Mouse (Mus musculus) neural tube, embryonic 11.5 days (tissue): ENCODE measurements around the gene Spock1. TPM values are rescaled to one million over a fixed set of nuclear protein-coding genes. Genes with fewer than 3 reads are reported as not detected.

ENCODE experiments used
- ATAC-seq: fragments of 200-750 bp; cut with Nextera tagmentation; 2 replicates; pipeline ENCODE4 v1.8.0; 2017; ENCODE audit warnings: moderate number of reproducible peaks, mild to moderate bottlenecking, moderate TSS enrichment, moderate library complexity; ENCODE audit not compliant: insufficient read depth, low FRiP score, low TSS enrichment
- DNase-seq: peaks from one replicate; pipeline ENCODE4 v3.0.0-alpha.2; 2015; ENCODE audit warnings: low spot score
- H3K27ac ChIP-seq: fragments of 300-500 bp; sonication (generic); 2 replicates; pipeline ENCODE4 v1.5.1; 2014; ENCODE audit warnings: low read depth, mild to moderate bottlenecking, low read length
- H3K27me3 ChIP-seq: fragments of 300-500 bp; sonication (generic); 2 replicates; pipeline ENCODE4 v1.6.1; 2014; ENCODE audit warnings: mild to moderate bottlenecking, low read length, mixed read lengths; ENCODE audit not compliant: control insufficient read depth, insufficient read depth
- H3K36me3 ChIP-seq: fragments of 300-500 bp; sonication (generic); 2 replicates; pipeline ENCODE4 v1.6.1; 2014; ENCODE audit warnings: mild to moderate bottlenecking, low read length, moderate library complexity, mixed read lengths; ENCODE audit not compliant: control insufficient read depth, insufficient read depth
- H3K4me1 ChIP-seq: fragments of 300-500 bp; sonication (generic); 2 replicates; pipeline ENCODE4 v1.6.1; 2014; ENCODE audit warnings: low read length, mixed read lengths; ENCODE audit not compliant: control insufficient read depth, insufficient read depth
- H3K4me2 ChIP-seq: fragments of 300-500 bp; sonication (generic); 2 replicates; pipeline ENCODE4 v1.6.1; 2014; ENCODE audit warnings: low read depth, mild to moderate bottlenecking, moderate library complexity
- H3K4me3 ChIP-seq: fragments of 300-500 bp; sonication (generic); 2 replicates; pipeline ENCODE4 v1.5.1; 2014; ENCODE audit warnings: low read depth, low read length
- H3K9ac ChIP-seq: fragments of 300-500 bp; sonication (generic); 2 replicates; pipeline ENCODE4 v1.6.1; 2014; ENCODE audit warnings: mild to moderate bottlenecking, low read length
- H3K9me3 ChIP-seq: fragments of 300-500 bp; sonication (generic); 2 replicates; pipeline ENCODE4 v1.6.1; 2016; ENCODE audit warnings: low read length; ENCODE audit not compliant: control insufficient read depth
- WGBS: fragments of 180-500 bp; shearing (Covaris S2); extraction: QIAGEN DNeasy Blood & Tissue Kit; methylation state at CpG from one replicate; pipeline ENCODE4 v1.1.7; 2014; 5-methylcytosine and 5-hydroxymethylcytosine counted together
- polyA plus RNA-seq: library from polyadenylated mRNA; unstranded; fragments of >200 nt; fragmentation: Nextera tagmentation; extraction: Ambion mirVana; gene quantifications from 2 replicates; pipeline ENCODE4 v1.2.1, GENCODE M21; 2014

The Spock1 gene
- polyA plus RNA-seq, 1 experiment from 2014 or later = 23.3 TPM

DNA sequence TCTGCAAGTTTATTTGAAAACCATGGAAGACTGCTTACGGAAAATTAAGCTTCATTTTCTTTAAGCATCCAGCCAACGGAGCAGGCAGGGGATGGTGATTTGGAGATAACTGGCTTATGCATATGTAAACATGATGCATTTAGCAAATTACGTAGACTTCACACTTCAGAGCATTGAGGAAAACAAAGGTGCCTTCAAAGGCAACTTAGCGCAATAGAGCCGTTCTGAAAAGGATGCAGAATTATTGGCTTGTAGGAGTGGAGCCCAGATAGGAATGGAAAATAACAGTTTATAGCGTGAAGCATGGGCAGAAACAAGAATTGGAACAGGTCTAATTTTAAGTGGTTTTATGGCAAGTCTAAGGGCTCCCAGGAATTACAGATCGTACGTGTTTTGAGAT is 448.2 kb downstream of the Spock1 start:
- Histone ChIP-seq H3K4me3 (no peak overlapping the region), H3K4me1 (no peaks in the 10 kb centered on the region), H3K27me3 (no peaks in the 10 kb centered on the region), H3K36me3 (no peaks in the 10 kb centered on the region), H3K4me2 (no peak overlapping the region), H3K27ac (no peak overlapping the region), H3K9ac (no peak overlapping the region), H3K9me3 (no peaks in the 10 kb centered on the region)
- ATAC-seq = no peak
- WGBS = 86% methylated on average over 8 of the region's 8 CpGs
- DNase-seq = no peak

GRCm38 (mm10) chr13:57450189-57450821 is 457.8 kb downstream of the Spock1 start:
- H3K9ac ChIP-seq = no peak overlapping the region
- no peak overlapping the region for H3K4me2 ChIP-seq
- no peak overlapping the region for H3K4me3 ChIP-seq
- H3K9me3 ChIP-seq = no peaks in the 10 kb centered on the region
- no peak overlapping the region for H3K27ac ChIP-seq
- 41% methylated on average over 11 of the region's 11 CpGs for WGBS
- no peaks in the 10 kb centered on the region for H3K27me3 ChIP-seq
- ATAC-seq (no peak), DNase-seq (no peak)
- H3K4me1 ChIP-seq = no peaks in the 10 kb centered on the region
- no peaks in the 10 kb centered on the region for H3K36me3 ChIP-seq

DNA sequence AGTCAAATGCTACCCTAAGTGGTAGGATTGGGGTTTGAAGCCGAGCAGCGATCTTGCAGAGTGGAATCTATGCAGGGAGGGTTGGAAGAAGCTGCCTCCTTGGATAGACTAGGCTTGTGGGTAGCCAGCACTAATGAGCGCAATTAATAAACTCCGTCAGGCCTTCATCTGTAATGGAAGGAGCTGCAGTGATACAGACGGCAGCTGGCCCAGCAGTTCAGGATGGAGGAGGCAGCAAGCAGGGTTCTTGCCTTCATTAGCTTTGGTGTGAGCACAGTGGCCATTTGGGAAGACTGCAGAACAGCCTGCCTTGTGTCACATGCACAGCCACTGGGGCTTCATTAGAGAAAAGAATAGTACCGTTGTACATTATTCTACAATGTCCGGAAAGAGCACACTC is 459.2 kb downstream of the Spock1 start:
- Histone ChIP-seq H3K9me3 (no peaks in the 10 kb centered on the region), H3K9ac (no peak overlapping the region), H3K27me3 (no peaks in the 10 kb centered on the region), H3K36me3 (no peaks in the 10 kb centered on the region), H3K4me1 (no peaks in the 10 kb centered on the region), H3K4me2 (no peak overlapping the region), H3K27ac (no peak overlapping the region), H3K4me3 (no peak overlapping the region)
- ATAC-seq = no peak
- WGBS = 81% methylated on average over 7 of the region's 7 CpGs
- no peak for DNase-seq

DNA sequence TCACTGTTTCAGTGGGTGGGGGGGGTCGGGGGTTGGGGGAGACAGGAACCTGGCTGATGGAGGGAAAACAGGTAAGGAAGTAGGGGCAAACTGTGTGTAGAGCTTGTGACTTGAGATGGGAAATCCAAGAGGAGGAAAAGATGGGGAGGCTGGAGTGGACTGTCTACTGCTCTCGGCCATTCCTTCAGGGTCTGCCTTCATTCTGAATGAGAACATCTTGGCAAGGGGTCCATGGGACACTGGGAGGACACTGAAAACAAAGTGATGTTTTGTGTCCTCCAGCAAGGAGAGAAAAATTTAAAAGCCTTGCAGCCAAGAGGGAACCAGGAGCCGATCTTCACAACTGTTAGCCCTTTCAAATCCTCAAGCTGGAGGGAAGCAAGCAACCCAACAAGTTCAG is 463.2 kb downstream of the Spock1 start:
- ATAC-seq = no peak
- no peak overlapping the region for H3K4me3 ChIP-seq
- no peak overlapping the region for H3K27ac ChIP-seq
- H3K4me1 ChIP-seq = no peaks in the 10 kb centered on the region
- DNase-seq = no peak
- no peaks in the 10 kb centered on the region for H3K36me3 ChIP-seq
- no peak overlapping the region for H3K9ac ChIP-seq
- no peaks in the 10 kb centered on the region for H3K9me3 ChIP-seq
- H3K4me2 ChIP-seq = no peak overlapping the region
- 86% methylated on average over 3 of the region's 3 CpGs for WGBS
- no peaks in the 10 kb centered on the region for H3K27me3 ChIP-seq

- H3K27ac ChIP-seq = no peak overlapping the region
- WGBS = 92% methylated on average over 7 of the region's 7 CpGs
- H3K4me1 ChIP-seq = no peaks in the 10 kb centered on the region
- ATAC-seq = no peak
- H3K4me3 ChIP-seq = no peak overlapping the region
- H3K4me2 ChIP-seq = no peak overlapping the region
- no peaks in the 10 kb centered on the region for H3K9me3 ChIP-seq
- no peak for DNase-seq
- no peak overlapping the region for H3K9ac ChIP-seq
- H3K27me3 ChIP-seq = no peaks in the 10 kb centered on the region
- H3K36me3 ChIP-seq = no peaks in the 10 kb centered on the region
Observed at GRCm38 (mm10) chr13:57440111-57440510, 468.0 kb downstream of the Spock1 start.

DNA sequence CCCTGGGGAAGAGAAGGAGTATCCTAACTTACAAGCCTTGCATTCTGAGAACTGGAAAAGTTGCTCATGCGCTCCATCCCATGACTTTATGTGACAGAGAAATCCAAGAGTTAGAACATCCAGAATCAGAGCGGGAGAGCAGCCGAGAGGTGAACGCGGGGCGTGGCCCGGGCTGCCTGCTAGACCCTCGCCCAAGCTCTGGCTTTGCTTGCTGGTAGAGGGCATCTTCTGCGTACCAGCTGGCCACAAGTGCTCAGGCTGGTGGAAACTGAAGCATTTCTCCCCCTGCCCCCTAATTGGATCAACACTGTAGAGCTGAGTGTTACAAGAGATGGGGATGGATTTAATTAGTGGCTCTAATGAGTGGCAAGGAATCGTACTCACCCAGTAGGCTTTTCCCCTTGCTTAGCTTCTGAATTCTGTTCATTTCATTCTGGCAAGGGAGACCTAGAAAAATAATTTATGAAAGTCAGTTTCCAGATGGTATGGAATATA is 472.4 kb downstream of the Spock1 start:
- Histone ChIP-seq H3K9ac (no peak overlapping the region), H3K4me3 (no peak overlapping the region), H3K4me1 (no peaks in the 10 kb centered on the region), H3K4me2 (no peak overlapping the region), H3K27ac (no peak overlapping the region), H3K27me3 (no peaks in the 10 kb centered on the region), H3K36me3 (no peaks in the 10 kb centered on the region), H3K9me3 (no peaks in the 10 kb centered on the region)
- WGBS = 92% methylated on average over 10 of the region's 10 CpGs
- ATAC-seq (no peak), DNase-seq (no peak)

DNA sequence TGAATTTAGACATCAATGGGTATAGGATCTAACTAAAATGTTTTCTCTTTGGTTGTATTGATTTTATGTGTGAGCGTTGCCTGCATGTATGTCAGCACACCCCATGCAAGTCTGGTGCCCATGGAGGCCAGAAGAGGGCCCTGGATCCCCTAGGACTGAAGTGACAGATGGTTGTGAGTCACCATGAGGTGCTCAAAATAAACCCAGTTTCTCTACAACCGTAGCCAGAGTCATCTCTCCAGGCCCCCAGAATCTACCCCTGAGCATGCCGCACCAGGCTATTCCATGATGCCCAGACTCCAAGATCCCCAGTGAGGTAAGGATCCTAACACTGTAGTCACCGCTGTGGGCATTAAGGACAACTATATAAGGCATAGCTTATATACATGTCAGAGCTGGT is 474.3 kb downstream of the Spock1 start:
- Histone ChIP-seq H3K9me3 (no peaks in the 10 kb centered on the region), H3K4me1 (no peaks in the 10 kb centered on the region), H3K27ac (no peak overlapping the region), H3K36me3 (no peaks in the 10 kb centered on the region), H3K4me2 (no peak overlapping the region), H3K4me3 (no peak overlapping the region), H3K27me3 (no peaks in the 10 kb centered on the region), H3K9ac (no peak overlapping the region)
- ATAC-seq (no peak), DNase-seq (no peak)
- 86% methylated on average over 4 of the region's 4 CpGs for WGBS

GRCm38 (mm10) chr13:57431815-57432214 is 476.3 kb downstream of the Spock1 start:
- DNase-seq (no peak), ATAC-seq (no peak)
- Histone ChIP-seq H3K9me3 (no peaks in the 10 kb centered on the region), H3K27ac (no peak overlapping the region), H3K36me3 (no peaks in the 10 kb centered on the region), H3K9ac (no peak overlapping the region), H3K4me3 (no peak overlapping the region), H3K4me1 (no peaks in the 10 kb centered on the region), H3K4me2 (no peak overlapping the region), H3K27me3 (no peaks in the 10 kb centered on the region)
- 86% methylated on average over 4 of the region's 4 CpGs for WGBS

- Histone ChIP-seq H3K4me2 (no peak overlapping the region), H3K9ac (no peak overlapping the region), H3K36me3 (no peaks in the 10 kb centered on the region), H3K27ac (no peak overlapping the region), H3K4me1 (no peaks in the 10 kb centered on the region), H3K4me3 (no peak overlapping the region), H3K9me3 (no peaks in the 10 kb centered on the region), H3K27me3 (no peaks in the 10 kb centered on the region)
- 68% methylated on average over 14 of the region's 14 CpGs for WGBS
- DNase-seq (no peak), ATAC-seq (no peak)
Observed at GRCm38 (mm10) chr13:57428840-57429239, 479.3 kb downstream of the Spock1 start.
